Mouse (Mus musculus): ENCODE measurements around the gene Aifm3. TPM values are rescaled to one million over a fixed set of nuclear protein-coding genes. Genes with fewer than 3 reads are reported as not detected.

Aifm3 gene
- polyA plus RNA-seq, 1 experiment from 2014 or later = 3.8 TPM

DNA sequence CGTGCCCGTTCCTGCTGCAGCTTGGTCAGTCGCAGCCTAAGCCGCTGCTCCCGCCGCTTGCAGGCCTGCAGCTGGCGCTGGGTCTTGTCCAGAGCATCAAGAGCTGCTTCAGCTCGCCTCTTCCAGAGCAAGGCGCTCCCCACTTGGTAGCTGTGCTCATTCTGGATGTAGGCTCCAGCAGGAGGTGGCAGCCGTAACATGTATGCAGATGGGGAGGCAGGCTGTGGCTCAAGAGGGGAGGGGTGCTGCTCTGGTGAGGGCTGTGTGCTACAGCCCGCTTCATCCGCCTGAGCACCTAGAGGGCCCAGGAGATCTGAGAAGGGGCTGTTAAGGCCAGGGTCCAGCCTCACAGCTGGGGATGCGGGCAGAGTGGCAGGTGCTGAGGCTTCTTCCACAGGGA, 38.9 kb downstream of the Aifm3 start:
- DNase-seq (ENCODE audit: low spot score) (no peak), ATAC-seq (replicated peaks; ENCODE audit: low FRiP score) (no peak)
- H3K36me3 ChIP-seq (ENCODE audit: control insufficient read depth, insufficient read depth, low read length) = peaks cover 14% of the 10 kb centered on the region; the same call in 1 of the 2 replicates
- H3K4me2 ChIP-seq (ENCODE audit: low read depth, low read length, severe bottlenecking) = no peak overlapping the region
- H3K27me3 ChIP-seq (ENCODE audit: control insufficient read depth, insufficient read depth, low read length) = no peaks in the 10 kb centered on the region
- peaks cover 10% of the 10 kb centered on the region for H3K4me1 ChIP-seq (replicated peaks; ENCODE audit: control insufficient read depth, insufficient read depth, low read length)
- H3K9ac ChIP-seq (ENCODE audit: low read length) = no peak overlapping the region
- no peaks in the 10 kb centered on the region for H3K9me3 ChIP-seq (ENCODE audit: control insufficient read depth, low read length)
- no peak overlapping the region for H3K27ac ChIP-seq (ENCODE audit: low read depth, low read length)
- no peak overlapping the region for H3K4me3 ChIP-seq (ENCODE audit: low read depth, low read length)
- WGBS = 87% methylated on average over 13 of the region's 13 CpGs

DNA sequence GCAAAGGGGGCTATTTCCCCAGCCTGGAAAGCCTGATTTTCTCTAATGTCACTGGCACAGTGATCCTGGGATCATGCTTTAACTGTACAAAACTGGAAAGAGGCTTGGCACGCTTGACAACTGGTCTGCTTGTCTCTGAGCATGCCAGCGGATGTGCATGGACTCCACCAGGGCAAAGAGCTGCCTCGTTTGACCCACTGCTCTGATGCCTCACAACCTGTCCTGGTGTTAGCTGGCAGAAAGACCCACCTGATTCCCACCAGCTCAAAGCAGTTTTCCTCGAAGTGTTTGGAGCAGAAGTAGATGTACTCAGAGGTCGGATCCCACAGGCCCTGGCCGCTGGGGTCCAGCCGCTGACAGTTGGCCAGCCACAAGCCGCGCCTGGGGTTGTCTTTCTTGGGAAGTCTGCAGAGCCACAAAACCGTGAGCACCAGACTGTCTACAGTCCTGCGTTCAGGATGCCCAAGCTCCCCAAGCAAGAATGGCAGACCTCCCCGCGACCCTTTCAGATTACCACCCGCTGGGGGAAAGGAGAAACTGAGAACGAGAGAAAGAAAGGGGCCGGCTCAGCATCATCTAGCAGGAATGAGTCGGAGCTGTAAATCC, 40.7 kb downstream of the Aifm3 start:
- Histone ChIP-seq H3K9ac (ENCODE audit: low read length) (peak overlapping the region; percentile 81), H3K4me3 (ENCODE audit: low read depth, low read length) (peak overlapping the region; percentile 64), H3K36me3 (ENCODE audit: control insufficient read depth, insufficient read depth, low read length) (peaks cover 8% of the 10 kb centered on the region; the same call in 1 of the 2 replicates), H3K27ac (ENCODE audit: low read depth, low read length) (peak overlapping the region; percentile 92), H3K27me3 (ENCODE audit: control insufficient read depth, insufficient read depth, low read length) (no peaks in the 10 kb centered on the region), H3K4me1 (replicated peaks; ENCODE audit: control insufficient read depth, insufficient read depth, low read length) (peaks cover 10% of the 10 kb centered on the region), H3K4me2 (ENCODE audit: low read depth, low read length, severe bottlenecking) (peak overlapping the region; percentile 67), H3K9me3 (ENCODE audit: control insufficient read depth, low read length) (no peaks in the 10 kb centered on the region)
- ATAC-seq (replicated peaks; ENCODE audit: low FRiP score) = peak; percentile 6; the same call in 1 of the 2 replicates
- DNase-seq (ENCODE audit: low spot score) = peak; percentile 58
- WGBS = 18% methylated on average over 17 of the region's 17 CpGs

DNA sequence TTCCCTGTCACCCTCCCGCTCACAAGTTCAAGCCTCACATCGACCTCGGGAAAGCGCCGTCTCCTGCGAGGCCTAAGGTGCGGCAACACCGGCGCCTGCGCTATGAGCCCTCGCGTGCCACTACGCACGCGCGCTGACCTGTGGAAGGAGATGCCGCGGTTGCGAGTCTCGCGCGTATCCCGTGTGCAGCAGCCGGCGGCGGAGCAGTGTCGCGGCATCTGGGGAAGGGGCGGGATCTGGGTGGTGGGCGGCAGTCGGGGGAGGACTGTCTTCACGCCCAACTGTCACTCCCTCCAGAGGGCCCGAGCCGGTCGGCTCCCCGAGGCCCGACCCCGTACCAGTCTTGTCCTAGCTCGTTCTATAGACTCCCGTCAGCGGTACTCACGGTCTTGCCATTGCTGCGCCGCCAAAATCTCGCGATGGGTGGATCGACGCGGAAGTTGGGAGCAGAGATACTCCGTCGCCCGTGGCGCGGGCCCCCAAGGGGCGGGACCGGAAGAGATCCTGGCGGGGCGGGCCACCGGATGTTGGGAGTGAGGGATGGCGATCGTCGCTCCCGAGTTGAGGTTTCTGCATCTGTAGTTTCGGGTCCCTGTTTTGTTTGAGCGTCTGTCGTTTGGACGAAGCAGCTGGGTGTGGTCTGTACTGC, 41.4 kb downstream of the Aifm3 start, which contains the start of gene Thap7:
TSS of gene Thap7 (minus strand) at position 497 of the 649 bp plus-strand sequence.
- Histone ChIP-seq H3K4me1 (replicated peaks; ENCODE audit: control insufficient read depth, insufficient read depth, low read length) (peaks cover 10% of the 10 kb centered on the region), H3K9ac (ENCODE audit: low read length) (peak within 1 kb of the TSS; percentile 81), H3K9me3 (ENCODE audit: control insufficient read depth, low read length) (no peaks in the 10 kb centered on the region), H3K27me3 (ENCODE audit: control insufficient read depth, insufficient read depth, low read length) (no peaks in the 10 kb centered on the region), H3K4me3 (ENCODE audit: low read depth, low read length) (peak within 1 kb of the TSS; percentile 64), H3K27ac (ENCODE audit: low read depth, low read length) (peak within 1 kb of the TSS; percentile 92), H3K4me2 (ENCODE audit: low read depth, low read length, severe bottlenecking) (peak within 1 kb of the TSS; percentile 67), H3K36me3 (ENCODE audit: control insufficient read depth, insufficient read depth, low read length) (peaks cover 5% of the 10 kb centered on the region; the same call in 1 of the 2 replicates)
- 0% methylated on average over 67 of the region's 67 CpGs for WGBS
- ATAC-seq (replicated peaks; ENCODE audit: low FRiP score) (peak; percentile 96), DNase-seq (ENCODE audit: low spot score) (peak; percentile 99)

GRCm38 (mm10) chr16:17532271-17532670, 42.9 kb downstream of the Aifm3 start:
- H3K4me3 ChIP-seq (ENCODE audit: low read depth, low read length) = no peak overlapping the region
- DNase-seq (ENCODE audit: low spot score) = peak; percentile 41

GRCm38 (mm10) chr16:17532676-17533329, 43.4 kb downstream of the Aifm3 start:
- Histone ChIP-seq H3K9me3 (ENCODE audit: control insufficient read depth, low read length) (no peaks in the 10 kb centered on the region), H3K27me3 (ENCODE audit: control insufficient read depth, insufficient read depth, low read length) (no peaks in the 10 kb centered on the region), H3K4me1 (replicated peaks; ENCODE audit: control insufficient read depth, insufficient read depth, low read length) (peaks cover 10% of the 10 kb centered on the region), H3K36me3 (ENCODE audit: control insufficient read depth, insufficient read depth, low read length) (no peaks in the 10 kb centered on the region), H3K4me3 (ENCODE audit: low read depth, low read length) (no peak overlapping the region), H3K27ac (ENCODE audit: low read depth, low read length) (no peak overlapping the region), H3K4me2 (ENCODE audit: low read depth, low read length, severe bottlenecking) (no peak overlapping the region), H3K9ac (ENCODE audit: low read length) (no peak overlapping the region)
- WGBS = 71% methylated on average over 14 of the region's 14 CpGs
- ATAC-seq (replicated peaks; ENCODE audit: low FRiP score) (no peak), DNase-seq (ENCODE audit: low spot score) (peak; percentile 40)

More at GRCm38 (mm10) chr16:17532271-17532670, 42.9 kb downstream of the Aifm3 start:
- peaks cover 2% of the 10 kb centered on the region; the same call in 1 of the 2 replicates for H3K36me3 ChIP-seq (ENCODE audit: control insufficient read depth, insufficient read depth, low read length)
- no peak for ATAC-seq (replicated peaks; ENCODE audit: low FRiP score)
- H3K27me3 ChIP-seq (ENCODE audit: control insufficient read depth, insufficient read depth, low read length) = no peaks in the 10 kb centered on the region
- no peak overlapping the region for H3K4me2 ChIP-seq (ENCODE audit: low read depth, low read length, severe bottlenecking)
- peaks cover 10% of the 10 kb centered on the region for H3K4me1 ChIP-seq (replicated peaks; ENCODE audit: control insufficient read depth, insufficient read depth, low read length)
- 63% methylated on average over 4 of the region's 4 CpGs for WGBS
- H3K9ac ChIP-seq (ENCODE audit: low read length) = no peak overlapping the region
- no peak overlapping the region for H3K27ac ChIP-seq (ENCODE audit: low read depth, low read length)
- H3K9me3 ChIP-seq (ENCODE audit: control insufficient read depth, low read length) = no peaks in the 10 kb centered on the region

DNA sequence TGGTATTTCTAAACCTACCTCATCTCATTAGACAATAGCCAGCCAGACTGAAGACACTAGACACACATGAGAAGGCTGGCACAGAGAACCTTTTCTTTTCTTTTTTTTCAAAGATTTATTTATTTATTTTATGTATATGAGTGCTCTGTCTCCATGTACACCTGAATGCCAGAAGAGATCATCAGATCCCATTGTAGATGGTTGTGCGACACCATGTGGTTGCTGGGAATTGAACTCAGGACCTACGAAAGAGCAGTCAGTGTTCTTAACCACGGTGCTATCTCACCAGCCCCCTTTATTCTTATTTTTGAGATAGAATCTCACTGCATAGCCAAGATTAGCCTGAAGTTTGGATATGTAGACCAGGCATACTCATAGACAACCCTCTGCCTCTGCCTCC, 47.2 kb downstream of the Aifm3 start:
- Histone ChIP-seq H3K9me3 (ENCODE audit: control insufficient read depth, low read length) (no peaks in the 10 kb centered on the region), H3K4me1 (replicated peaks; ENCODE audit: control insufficient read depth, insufficient read depth, low read length) (peaks cover 5% of the 10 kb centered on the region), H3K4me2 (ENCODE audit: low read depth, low read length, severe bottlenecking) (no peak overlapping the region), H3K36me3 (ENCODE audit: control insufficient read depth, insufficient read depth, low read length) (no peaks in the 10 kb centered on the region), H3K4me3 (ENCODE audit: low read depth, low read length) (no peak overlapping the region), H3K27ac (ENCODE audit: low read depth, low read length) (no peak overlapping the region), H3K27me3 (ENCODE audit: control insufficient read depth, insufficient read depth, low read length) (no peaks in the 10 kb centered on the region), H3K9ac (ENCODE audit: low read length) (no peak overlapping the region)
- DNase-seq (ENCODE audit: low spot score) (no peak), ATAC-seq (replicated peaks; ENCODE audit: low FRiP score) (no peak)
- 87% methylated on average over 3 of the region's 3 CpGs for WGBS

DNA sequence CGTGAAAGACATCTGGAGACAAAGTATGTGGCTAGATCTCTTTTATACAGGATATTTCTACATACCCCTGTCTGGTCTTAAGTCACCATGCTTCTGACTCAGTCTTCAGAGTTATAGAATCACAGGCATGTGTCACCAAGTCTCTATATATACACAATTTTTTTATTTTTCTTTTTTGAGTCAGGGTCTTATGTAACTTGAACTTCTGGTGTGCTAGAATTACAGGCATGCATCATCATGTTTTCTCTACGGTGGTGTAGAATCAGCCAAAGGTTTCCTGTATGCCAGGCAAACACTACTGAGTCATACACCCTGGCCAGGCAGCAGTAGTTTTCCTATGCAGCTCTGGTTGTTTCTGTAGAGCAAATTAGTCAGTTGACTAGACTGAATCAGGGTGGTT, 53.2 kb downstream of the Aifm3 start:
- DNase-seq (ENCODE audit: low spot score) = peak; percentile 8
- WGBS = 81% methylated on average over 2 of the region's 2 CpGs
- ATAC-seq (replicated peaks; ENCODE audit: low FRiP score) = no peak
- Histone ChIP-seq H3K9me3 (ENCODE audit: control insufficient read depth, low read length) (no peaks in the 10 kb centered on the region), H3K4me3 (ENCODE audit: low read depth, low read length) (no peak overlapping the region), H3K4me2 (ENCODE audit: low read depth, low read length, severe bottlenecking) (no peak overlapping the region), H3K36me3 (ENCODE audit: control insufficient read depth, insufficient read depth, low read length) (no peaks in the 10 kb centered on the region), H3K4me1 (replicated peaks; ENCODE audit: control insufficient read depth, insufficient read depth, low read length) (no peaks in the 10 kb centered on the region), H3K9ac (ENCODE audit: low read length) (no peak overlapping the region), H3K27me3 (ENCODE audit: control insufficient read depth, insufficient read depth, low read length) (no peaks in the 10 kb centered on the region), H3K27ac (ENCODE audit: low read depth, low read length) (no peak overlapping the region)

- no peak overlapping the region for H3K9ac ChIP-seq (ENCODE audit: low read length)
- H3K27ac ChIP-seq (ENCODE audit: low read depth, low read length) = no peak overlapping the region
- no peaks in the 10 kb centered on the region for H3K27me3 ChIP-seq (ENCODE audit: control insufficient read depth, insufficient read depth, low read length)
- no peaks in the 10 kb centered on the region for H3K9me3 ChIP-seq (ENCODE audit: control insufficient read depth, low read length)
- peaks cover 19% of the 10 kb centered on the region for H3K4me1 ChIP-seq (replicated peaks; ENCODE audit: control insufficient read depth, insufficient read depth, low read length)
- WGBS = 90% methylated on average over 7 of the region's 7 CpGs
- H3K4me2 ChIP-seq (ENCODE audit: low read depth, low read length, severe bottlenecking) = no peak overlapping the region
- no peaks in the 10 kb centered on the region for H3K36me3 ChIP-seq (ENCODE audit: control insufficient read depth, insufficient read depth, low read length)
- H3K4me3 ChIP-seq (ENCODE audit: low read depth, low read length) = no peak overlapping the region
- DNase-seq (ENCODE audit: low spot score) = peak; percentile 36
- ATAC-seq (replicated peaks; ENCODE audit: low FRiP score) = no peak
Measured at GRCm38 (mm10) chr16:17552837-17553236, 63.4 kb downstream of the Aifm3 start.
